Mouse (Mus musculus): ENCODE data around the gene Ankrd11. TPM values are rescaled to one million over a fixed set of nuclear protein-coding genes. Genes with fewer than 3 reads are reported as not detected.
"Not testable (repeated sequence)": the region's sequence is repeated elsewhere in the genome, so short reads cannot be mapped to it uniquely, and the experiment has no call there.

Ankrd11 gene
- total RNA-seq (2021) = 10 to 100 TPM; 52.0 to 65.8 TPM
- long read RNA-seq, experiment 1, full-length matches to known transcripts = 1 of 44 reads
- long read RNA-seq, experiment 1, partial matches to known transcripts = 36 of 44 reads
- long read RNA-seq, experiment 1, other reads (novel, unspliced or antisense) = 7 of 44 reads
- long read RNA-seq, experiment 2, full-length matches to known transcripts = 3 of 44 reads
- long read RNA-seq, experiment 2, partial matches to known transcripts = 35 of 44 reads
- long read RNA-seq, experiment 2, other reads (novel, unspliced or antisense) = 6 of 44 reads

- peak; percentile 97 for DNase-seq
These were observed at the start of gene Ankrd11 for GRCm38 (mm10) chr8:123042158-123042973. Gene Ankrd11 (minus strand): TSS chr8:123042277.

GRCm38 (mm10) chr8:123087289-123087688, 45.2 kb upstream of the Ankrd11 start:
- no peak for DNase-seq

- DNase-seq = no peak
These were observed 41.5 kb upstream of the Ankrd11 start for GRCm38 (mm10) chr8:123083610-123084009.

- DNase-seq = no peak
These were observed 40.9 kb upstream of the Ankrd11 start for GRCm38 (mm10) chr8:123082993-123083392.

GRCm38 (mm10) chr8:123077213-123077612, 35.1 kb upstream of the Ankrd11 start:
- no peak for DNase-seq

- no peak for DNase-seq
These were observed 29.1 kb upstream of the Ankrd11 start for GRCm38 (mm10) chr8:123071176-123071575.

- no peak for DNase-seq
These were observed 24.1 kb upstream of the Ankrd11 start for GRCm38 (mm10) chr8:123066101-123066683.

GRCm38 (mm10) chr8:123065214-123066100, 23.4 kb upstream of the Ankrd11 start:
- DNase-seq = peak; percentile 96

GRCm38 (mm10) chr8:123064809-123065213, 22.7 kb upstream of the Ankrd11 start:
- no peak for DNase-seq

GRCm38 (mm10) chr8:123064072-123064471, 22.0 kb upstream of the Ankrd11 start:
- no peak for DNase-seq

- no peak for DNase-seq
These were observed 20.6 kb upstream of the Ankrd11 start, which contains the start of gene Spg7 for GRCm38 (mm10) chr8:123062721-123063120. Gene Spg7 (plus strand): TSS chr8:123062942.

GRCm38 (mm10) chr8:123051458-123051857, 9.4 kb upstream of the Ankrd11 start:
- DNase-seq = no peak

GRCm38 (mm10) chr8:123048402-123048801, 6.3 kb upstream of the Ankrd11 start:
- DNase-seq = no peak

- no peak for DNase-seq
These were observed 5.8 kb upstream of the Ankrd11 start for GRCm38 (mm10) chr8:123047827-123048226.

- no peak for DNase-seq
These were observed 4.6 kb upstream of the Ankrd11 start for GRCm38 (mm10) chr8:123046706-123047105.

- DNase-seq = not testable (repeated sequence)
These were observed 2.8 kb upstream of the Ankrd11 start for GRCm38 (mm10) chr8:123044743-123045425.

GRCm38 (mm10) chr8:123043941-123044340, 1.9 kb upstream of the Ankrd11 start:
- DNase-seq = no peak

GRCm38 (mm10) chr8:123042974-123043625, 1.0 kb upstream of the Ankrd11 start:
- DNase-seq = no peak

GRCm38 (mm10) chr8:123041774-123042105, 337 bp downstream of the Ankrd11 start:
- DNase-seq = no peak

GRCm38 (mm10) chr8:123041008-123041773, 886 bp downstream of the Ankrd11 start:
- DNase-seq = peak; percentile 51
